Mouse (Mus musculus): ENCODE measurements around the gene Zfp462. TPM values are rescaled to one million over a fixed set of nuclear protein-coding genes. Genes with fewer than 3 reads are reported as not detected.
"Not testable (repeated sequence)": the region's sequence is repeated elsewhere in the genome, so short reads cannot be mapped to it uniquely, and the experiment has no call there.

Zfp462 gene
- total RNA-seq (2021) = 10 to 100 TPM; 46.1 to 66.2 TPM
- long read RNA-seq, experiment 1 = 0 reads
- long read RNA-seq, experiment 2, partial matches to known transcripts = 0 of 6 reads
- long read RNA-seq, experiment 2, other reads (novel, unspliced or antisense) = 6 of 6 reads

GRCm38 (mm10) chr4:54944921-54945430 is at the start of gene Zfp462:
Gene Zfp462, plus strand, starts transcription at chr4:54945048.
- H3K4me3 ChIP-seq = peak within 1 kb of the TSS; percentile 57
- H3K27ac ChIP-seq = no peak within 1 kb of the TSS
- no peak for TF ChIP-seq CTCF (IDR thresholded peaks at IDR 0.05)
- peak; percentile 17 to 30 for DNase-seq (ENCODE audit: extremely low spot score in 1 of 2, low spot score in 2 of 2)
- intact Hi-C loops (cut with DNase I) = loop anchor here (5.0 to 10.0 kb wide), 5 partner anchors 173 to 1058 kb away; no protein-coding TSS in a partner anchor

- no peak overlapping the region for H3K27ac ChIP-seq
- intact Hi-C loops (cut with DNase I) = no loop called here
- no peak for DNase-seq (ENCODE audit: extremely low spot score in 1 of 2, low spot score in 2 of 2)
- no peak for TF ChIP-seq CTCF (IDR thresholded peaks at IDR 0.05)
- no peak overlapping the region for H3K4me3 ChIP-seq
These were observed 48.8 kb upstream of the Zfp462 start for GRCm38 (mm10) chr4:54896017-54896416.

GRCm38 (mm10) chr4:54904641-54905040 is 40.2 kb upstream of the Zfp462 start:
- TF ChIP-seq CTCF (IDR thresholded peaks at IDR 0.05) = no peak
- Histone ChIP-seq H3K27ac (no peak overlapping the region), H3K4me3 (no peak overlapping the region)
- no peak for DNase-seq (ENCODE audit: extremely low spot score in 1 of 2, low spot score in 2 of 2)
- intact Hi-C loops (cut with DNase I) = no loop called here

- DNase-seq (ENCODE audit: extremely low spot score in 1 of 2, low spot score in 2 of 2) = no peak
- no peak overlapping the region for H3K4me3 ChIP-seq
- intact Hi-C loops (cut with DNase I) = no loop called here
- no peak overlapping the region for H3K27ac ChIP-seq
- no peak for TF ChIP-seq CTCF (IDR thresholded peaks at IDR 0.05)
These were observed 39.4 kb upstream of the Zfp462 start for GRCm38 (mm10) chr4:54905399-54905953.

GRCm38 (mm10) chr4:54910300-54910699 is 34.5 kb upstream of the Zfp462 start:
- no peak overlapping the region for H3K4me3 ChIP-seq
- intact Hi-C loops (cut with DNase I) = no loop called here
- TF ChIP-seq CTCF (IDR thresholded peaks at IDR 0.05) = no peak
- H3K27ac ChIP-seq = no peak overlapping the region
- DNase-seq (ENCODE audit: extremely low spot score in 1 of 2, low spot score in 2 of 2) = no peak

- intact Hi-C loops (cut with DNase I) = no loop called here
- no peak for DNase-seq (ENCODE audit: extremely low spot score in 1 of 2, low spot score in 2 of 2)
- no peak overlapping the region for H3K4me3 ChIP-seq
- TF ChIP-seq CTCF (IDR thresholded peaks at IDR 0.05) = no peak
- no peak overlapping the region for H3K27ac ChIP-seq
These were observed 26.6 kb upstream of the Zfp462 start for GRCm38 (mm10) chr4:54918276-54918675.

GRCm38 (mm10) chr4:54923386-54923785 is 21.5 kb upstream of the Zfp462 start:
- intact Hi-C loops (cut with DNase I) = no loop called here

GRCm38 (mm10) chr4:54924306-54924705 is 20.5 kb upstream of the Zfp462 start:
- Histone ChIP-seq H3K27ac (no peak overlapping the region), H3K4me3 (no peak overlapping the region)
- no peak for TF ChIP-seq CTCF (IDR thresholded peaks at IDR 0.05)
- intact Hi-C loops (cut with DNase I) = no loop called here
- DNase-seq (ENCODE audit: extremely low spot score in 1 of 2, low spot score in 2 of 2) = no peak

More at GRCm38 (mm10) chr4:54923386-54923785, 21.5 kb upstream of the Zfp462 start:
- no peak; the same call in 1 of the 2 replicates for TF ChIP-seq CTCF (IDR thresholded peaks at IDR 0.05)
- Histone ChIP-seq H3K27ac (no peak overlapping the region), H3K4me3 (no peak overlapping the region)
- no peak for DNase-seq (ENCODE audit: extremely low spot score in 1 of 2, low spot score in 2 of 2)

GRCm38 (mm10) chr4:54926456-54926855 is 18.4 kb upstream of the Zfp462 start:
- DNase-seq (ENCODE audit: extremely low spot score in 1 of 2, low spot score in 2 of 2); intact Hi-C loops (cut with DNase I); H3K4me3 ChIP-seq; H3K27ac ChIP-seq: not testable (repeated sequence)

- intact Hi-C loops (cut with DNase I); DNase-seq (ENCODE audit: extremely low spot score in 1 of 2, low spot score in 2 of 2); H3K27ac ChIP-seq; H3K4me3 ChIP-seq: not testable (repeated sequence)
These were observed 17.4 kb upstream of the Zfp462 start for GRCm38 (mm10) chr4:54927321-54928062.

GRCm38 (mm10) chr4:54929686-54930085 is 15.2 kb upstream of the Zfp462 start:
- no peak for TF ChIP-seq CTCF (IDR thresholded peaks at IDR 0.05)
- H3K27ac ChIP-seq = no peak overlapping the region
- no peak for DNase-seq (ENCODE audit: extremely low spot score in 1 of 2, low spot score in 2 of 2)
- H3K4me3 ChIP-seq = no peak overlapping the region
- intact Hi-C loops (cut with DNase I) = no loop called here

GRCm38 (mm10) chr4:54932668-54933067 is 12.2 kb upstream of the Zfp462 start:
- Histone ChIP-seq H3K27ac (no peak overlapping the region), H3K4me3 (no peak overlapping the region)
- no peak for DNase-seq (ENCODE audit: extremely low spot score in 1 of 2, low spot score in 2 of 2)
- no peak for TF ChIP-seq CTCF (IDR thresholded peaks at IDR 0.05)
- intact Hi-C loops (cut with DNase I) = no loop called here
